ENCODE assay signal across 9 mouse cellular contexts in genomic region chr1:74227317-74227716, GRCm38 (mm10). TPM values are rescaled to one million over a fixed set of nuclear protein-coding genes. Genes with fewer than 3 reads are reported as not detected.
A peak's percentile ranks its signal among the peaks of the same experiment; 100 is the strongest.
DNase-seq lines count a peak whose midpoint lies in the region; ATAC-seq and TF ChIP-seq lines count a peak whose summit lies in the region.
"Had no signal": no experiment of that assay in that cellular context is flagged by ENCODE, and none has a peak within 500 bp of the region (broad histone marks: within the 10 kb centered on the region; RNA-seq: fewer than 3 reads in every experiment).

No protein-coding gene starts in this region.

- no peak overlapping the region for H3K9ac ChIP-seq in forebrain, embryonic 13.5 days
- no peak overlapping the region for H3K9ac ChIP-seq in midbrain, embryonic 14.5 days (replicated peaks; ENCODE audit: low read length)

- peaks cover 3% of the 10 kb centered on the region; the same call in 1 of the 2 replicates for H3K4me1 ChIP-seq in kidney, adult 2 months (ENCODE audit: control insufficient read depth, insufficient read depth, low read length)
- H3K4me1 ChIP-seq in brown adipose tissue, adult 24 weeks (ENCODE audit: control insufficient read depth, insufficient read depth, insufficient read length, low read length): 0 out of 2 replicates have a peak, but pooled peaks cover 3% of the 10 kb centered on the region
- H3K4me1 ChIP-seq in forebrain, embryonic 13.5 days: no peaks in the 10 kb centered on the region
- H3K4me1 ChIP-seq in midbrain, embryonic 14.5 days (ENCODE audit: control insufficient read depth, insufficient read depth, low read length): no peaks in the 10 kb centered on the region

- peak; percentile 81 for DNase-seq in kidney, adult 2 months
- no peak for DNase-seq in kidney, postnatal 4 days
- peak; percentile 61 to 71 for DNase-seq in kidney, postnatal 36 days
- peak; percentile 69 to 78 for DNase-seq in natural killer cell, adult 2 months (ENCODE audit: low spot score in 2 of 2)
- no peak for DNase-seq in midbrain, embryonic 14.5 days
- DNase-seq in embryo, embryonic 10.5 days (ENCODE audit: low spot score): no peak

- no peak for ATAC-seq in forebrain, embryonic 13.5 days
- no peak for ATAC-seq in midbrain, embryonic 14.5 days (ENCODE audit: low FRiP score, low TSS enrichment)

- H3K4me3 ChIP-seq in kidney, adult 2 months (ENCODE audit: insufficient read depth, low read depth, low read length): no peak overlapping the region
- H3K4me3 ChIP-seq in brown adipose tissue, adult 24 weeks (ENCODE audit: insufficient read depth, low read depth, low read length): no peak overlapping the region
- no peak overlapping the region for H3K4me3 ChIP-seq in forebrain, embryonic 13.5 days
- no peak overlapping the region for H3K4me3 ChIP-seq in midbrain, embryonic 14.5 days (replicated peaks; ENCODE audit: low read depth, low read length)

- WGBS in kidney, adult 2 months: 52% methylated on average over 7 of the region's 7 CpGs
- 86% methylated on average over 7 of the region's 7 CpGs for WGBS in forebrain, embryonic 13.5 days
- 88% methylated on average over 7 of the region's 7 CpGs for WGBS in midbrain, embryonic 14.5 days

- H3K9me3 ChIP-seq in forebrain, embryonic 13.5 days (replicated peaks): no peaks in the 10 kb centered on the region
- no peaks in the 10 kb centered on the region for H3K9me3 ChIP-seq in midbrain, embryonic 14.5 days (ENCODE audit: control insufficient read depth, low read length)

- no peak overlapping the region for H3K4me2 ChIP-seq in forebrain, embryonic 13.5 days
- no peak overlapping the region for H3K4me2 ChIP-seq in midbrain, embryonic 14.5 days (ENCODE audit: low read length)

- H3K36me3 ChIP-seq in kidney, adult 2 months (ENCODE audit: control insufficient read depth, insufficient read depth, low read length): no peaks in the 10 kb centered on the region
- H3K36me3 ChIP-seq in forebrain, embryonic 13.5 days (ENCODE audit: poor library complexity, severe bottlenecking): no peaks in the 10 kb centered on the region
- H3K36me3 ChIP-seq in midbrain, embryonic 14.5 days (ENCODE audit: control insufficient read depth, insufficient read depth, low read length): no peaks in the 10 kb centered on the region

- H3K27me3 ChIP-seq in kidney, adult 2 months (replicated peaks; ENCODE audit: control insufficient read depth, insufficient read depth, low read length): no peaks in the 10 kb centered on the region
- no peaks in the 10 kb centered on the region for H3K27me3 ChIP-seq in forebrain, embryonic 13.5 days
- H3K27me3 ChIP-seq in midbrain, embryonic 14.5 days (ENCODE audit: control insufficient read depth, insufficient read depth, low read length): no peaks in the 10 kb centered on the region

- TF ChIP-seq POLR2A in kidney, adult 2 months (IDR thresholded peaks at IDR 0.05; ENCODE audit: low read depth, low read length): no peak

- 0 out of 2 replicates have a peak overlapping the region, but pooled peaks have one; percentile 12 for H3K27ac ChIP-seq in kidney, adult 2 months (ENCODE audit: insufficient read depth, low read depth, low read length)
- peak overlapping the region; percentile 81 for H3K27ac ChIP-seq in brown adipose tissue, adult 24 weeks (replicated peaks; ENCODE audit: low read depth, low read length)
- H3K27ac ChIP-seq in forebrain, embryonic 13.5 days: no peak overlapping the region
- no peak overlapping the region for H3K27ac ChIP-seq in midbrain, embryonic 14.5 days (replicated peaks; ENCODE audit: low read depth, low read length)

- no peak for TF ChIP-seq CTCF in kidney, adult 2 months (conservative IDR thresholded peaks at IDR 0.05; ENCODE audit: insufficient read depth, insufficient read length, low read depth, low read length)

RNA-seq across cellular contexts. Expression of gene Arpc2, which starts 8.6 kb away (rescaled TPM):
- 124 TPM in 2 replicates for polyA plus RNA-seq in kidney, adult 2 months (2012; rRNA removed)
- 131 and 169 TPM in 2 replicates for polyA plus RNA-seq in brown adipose tissue, adult 24 weeks (2012; ENCODE audit: insufficient read depth, insufficient read length, missing spikeins)
- 367 and 371 TPM in 2 replicates for polyA plus RNA-seq in forebrain, embryonic 13.5 days (2015; fragmentation: Nextera tagmentation; extraction: Ambion mirVana)
- 322 and 338 TPM in 2 replicates for polyA plus RNA-seq in midbrain, embryonic 14.5 days (2014; fragmentation: Nextera tagmentation; extraction: Ambion mirVana)

RNA-seq across cellular contexts. Expression of gene Cxcr1, which starts 32.9 kb away (rescaled TPM):
- polyA plus RNA-seq in kidney, adult 2 months (2012; rRNA removed): not detected in 2 replicates
- polyA plus RNA-seq in brown adipose tissue, adult 24 weeks (2012; ENCODE audit: insufficient read depth, insufficient read length, missing spikeins): not detected in 2 replicates
- not detected in 2 replicates for polyA plus RNA-seq in forebrain, embryonic 13.5 days (2015; fragmentation: Nextera tagmentation; extraction: Ambion mirVana)
- polyA plus RNA-seq in midbrain, embryonic 14.5 days (2014; fragmentation: Nextera tagmentation; extraction: Ambion mirVana): not detected in 2 replicates
- polyA plus RNA-seq: large intestine, adult 2 months had no signal

RNA-seq across cellular contexts. Expression of gene Gpbar1, which starts 51.0 kb away (rescaled TPM):
- polyA plus RNA-seq in kidney, adult 2 months (2012; rRNA removed): 0.20 and 0.48 TPM in 2 replicates
- polyA plus RNA-seq in brown adipose tissue, adult 24 weeks (2012; ENCODE audit: insufficient read depth, insufficient read length, missing spikeins): not detected in 2 replicates
- polyA plus RNA-seq in forebrain, embryonic 13.5 days (2015; fragmentation: Nextera tagmentation; extraction: Ambion mirVana): not detected in 2 replicates
- polyA plus RNA-seq in midbrain, embryonic 14.5 days (2014; fragmentation: Nextera tagmentation; extraction: Ambion mirVana): 0.27 and 0.39 TPM in 2 replicates

RNA-seq across cellular contexts. Expression of gene Aamp, which starts 57.2 kb away (rescaled TPM):
- polyA plus RNA-seq in kidney, adult 2 months (2012; rRNA removed): 212 and 217 TPM in 2 replicates
- polyA plus RNA-seq in brown adipose tissue, adult 24 weeks (2012; ENCODE audit: insufficient read depth, insufficient read length, missing spikeins): 66.7 and 77.7 TPM in 2 replicates
- 195 and 211 TPM in 2 replicates for polyA plus RNA-seq in forebrain, embryonic 13.5 days (2015; fragmentation: Nextera tagmentation; extraction: Ambion mirVana)
- 184 and 205 TPM in 2 replicates for polyA plus RNA-seq in midbrain, embryonic 14.5 days (2014; fragmentation: Nextera tagmentation; extraction: Ambion mirVana)

RNA-seq across cellular contexts. Expression of gene Pnkd, which starts 57.4 kb away (rescaled TPM):
- polyA plus RNA-seq in kidney, adult 2 months (2012; rRNA removed): 139 and 165 TPM in 2 replicates
- polyA plus RNA-seq in brown adipose tissue, adult 24 weeks (2012; ENCODE audit: insufficient read depth, insufficient read length, missing spikeins): 117 and 146 TPM in 2 replicates
- polyA plus RNA-seq in forebrain, embryonic 13.5 days (2015; fragmentation: Nextera tagmentation; extraction: Ambion mirVana): 94.5 and 96.1 TPM in 2 replicates
- 99.0 and 107 TPM in 2 replicates for polyA plus RNA-seq in midbrain, embryonic 14.5 days (2014; fragmentation: Nextera tagmentation; extraction: Ambion mirVana)

Comparison
In these comparisons a context has a peak if more than half of its experiments do, and no peak if none do; other contexts are left out.
1. DNase-seq: peak in kidney, adult 2 months (single experiment), kidney, postnatal 36 days (2 of 2) and natural killer cell, adult 2 months (2 of 2); none in kidney, postnatal 4 days (0 of 2), midbrain, embryonic 14.5 days (single experiment) and embryo, embryonic 10.5 days (single experiment).
2. H3K27ac ChIP-seq: peak in kidney, adult 2 months (single experiment) and brown adipose tissue, adult 24 weeks (single experiment); none in forebrain, embryonic 13.5 days (single experiment) and midbrain, embryonic 14.5 days (single experiment).